Mouse (Mus musculus) liver, embryonic 14.5 days (tissue): ENCODE data around the gene Radil.

Experiments
- CTCF ChIP-seq: IDR thresholded peaks from 2 replicates; pipeline ENCODE4 v1.5.1; 2016; ENCODE audit warnings: antibody characterized with exemption, low read depth, control low read depth
- EP300 ChIP-seq: IDR thresholded peaks from 2 replicates; pipeline ENCODE4 v1.6.1; 2016; ENCODE audit warnings: antibody characterized with exemption, low read depth

DNA sequence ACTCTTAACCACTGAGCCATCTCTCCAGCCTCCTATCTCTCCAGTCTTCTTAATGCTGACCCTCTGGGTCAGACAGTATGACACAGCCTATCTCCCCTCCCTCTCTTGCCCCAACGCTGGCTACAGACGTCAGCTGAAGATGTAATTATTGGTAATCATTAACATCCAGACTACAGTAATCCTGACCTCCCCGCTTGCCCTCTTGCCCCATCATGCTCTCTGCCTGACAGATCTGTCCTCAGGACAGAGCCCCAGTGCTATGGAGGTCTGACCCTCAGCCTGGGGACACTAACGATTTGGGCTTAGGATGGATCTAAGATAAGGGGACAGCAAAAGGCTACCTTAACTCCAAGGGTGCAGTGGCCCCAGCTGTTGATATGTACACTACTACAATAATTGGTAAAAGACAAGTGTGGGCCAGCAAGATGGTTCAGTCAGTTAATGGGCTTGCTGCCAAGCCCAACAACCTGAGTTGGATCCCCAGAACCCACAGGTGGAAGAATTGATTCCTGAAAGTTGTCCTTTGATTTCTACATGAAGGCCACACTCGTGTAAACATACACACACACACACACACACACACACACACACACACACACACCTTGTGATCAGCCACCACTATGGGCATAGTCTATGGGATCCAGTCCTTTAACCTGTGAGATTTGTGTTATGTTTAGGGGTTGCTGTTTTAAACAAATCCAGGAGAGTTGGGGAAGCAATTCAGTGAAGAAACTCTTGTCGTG, 46.9 kb upstream of the Radil start:
- no peak for TF ChIP-seq CTCF
- TF ChIP-seq EP300 = no peak
